Mouse (Mus musculus) MEL (cell line): ENCODE data around the gene Ispd.

Experiments
- CTCF ChIP-seq, 3 experiments: IDR thresholded peaks in 2 of 3; conservative IDR thresholded peaks in 1 of 3; 2 replicates each; pipeline ENCODE4 v1.5.1; 2011 to 2012; ENCODE audit warnings: low read length in 3 of 3, low read depth in 2 of 3, mild to moderate bottlenecking in 2 of 3, improper control_type of control experiment in 1 of 3, inconsistent platforms in 1 of 3, mixed read lengths in 1 of 3, moderate library complexity in 1 of 3; ENCODE audit not compliant: control insufficient read depth in 1 of 3, insufficient read depth in 1 of 3, poor library complexity in 1 of 3, severe bottlenecking in 1 of 3
- ELF1 ChIP-seq: IDR thresholded peaks from 2 replicates; pipeline ENCODE4 v1.6.1; 2014; ENCODE audit warnings: low read depth, mild to moderate bottlenecking, inconsistent platforms, low read length, improper control_type of control experiment, moderate library complexity
- GATA1 ChIP-seq: IDR thresholded peaks from 2 replicates; pipeline ENCODE4 v1.6.1; 2011; ENCODE audit warnings: low read depth, low read length, improper control_type of control experiment
- MXI1 ChIP-seq: IDR thresholded peaks from 2 replicates; pipeline ENCODE4 v1.6.1; 2011; ENCODE audit warnings: mild to moderate bottlenecking, low read depth, low read length, improper control_type of control experiment
- POLR2A ChIP-seq, 2 experiments: IDR thresholded peaks; 2 replicates each; pipeline ENCODE4 v1.6.1; 2011 to 2012; ENCODE audit warnings: low read length in 2 of 2, mild to moderate bottlenecking in 2 of 2, control low read depth in 1 of 2, improper control_type of control experiment in 1 of 2, low read depth in 1 of 2, moderate library complexity in 1 of 2; ENCODE audit not compliant: control insufficient read depth in 1 of 2, insufficient read depth in 1 of 2, poor library complexity in 1 of 2
- TAL1 ChIP-seq: IDR thresholded peaks from 2 replicates; pipeline ENCODE4 v1.6.1; 2012; ENCODE audit warnings: mild to moderate bottlenecking, inconsistent platforms, low read length, moderate library complexity, mixed read lengths
- TBP ChIP-seq: IDR thresholded peaks from 2 replicates; pipeline ENCODE4 v1.8.0; 2011; ENCODE audit warnings: low read depth, low read length, improper control_type of control experiment

GRCm38 (mm10) chr12:36497565-36497964 lies 116.3 kb downstream of the Ispd start:
- TF ChIP-seq ELF1 (no peak), POLR2A (IDR thresholded peaks at IDR 0.05; ENCODE audit: control insufficient read depth in 1 of 2, insufficient read depth in 1 of 2, low read depth in 1 of 2, low read length in 2 of 2, poor library complexity in 1 of 2) (no peak), MXI1 (no peak), TBP (no peak), CTCF (IDR thresholded peaks at IDR 0.05 in 2 of 3, conservative IDR thresholded peaks at IDR 0.05 in 1 of 3; ENCODE audit: control insufficient read depth in 1 of 3, insufficient read depth in 1 of 3, low read depth in 2 of 3, low read length in 3 of 3, poor library complexity in 1 of 3, severe bottlenecking in 1 of 3) (no peak), TAL1 (no peak), GATA1 (no peak)
